Mouse (Mus musculus) bone marrow macrophage, adult 2 months (primary cell): ENCODE measurements around the gene Creb5.

Source experiments
- CTCF ChIP-seq: IDR thresholded peaks from 2 replicates; pipeline ENCODE4 v1.5.1; 2012; ENCODE audit warnings: low read depth, mild to moderate bottlenecking, low read length, moderate library complexity
- POLR2A ChIP-seq: IDR thresholded peaks from 2 replicates; pipeline ENCODE4 v1.6.1; 2012; ENCODE audit warnings: mild to moderate bottlenecking, low read depth, low read length, borderline replicate concordance

DNA sequence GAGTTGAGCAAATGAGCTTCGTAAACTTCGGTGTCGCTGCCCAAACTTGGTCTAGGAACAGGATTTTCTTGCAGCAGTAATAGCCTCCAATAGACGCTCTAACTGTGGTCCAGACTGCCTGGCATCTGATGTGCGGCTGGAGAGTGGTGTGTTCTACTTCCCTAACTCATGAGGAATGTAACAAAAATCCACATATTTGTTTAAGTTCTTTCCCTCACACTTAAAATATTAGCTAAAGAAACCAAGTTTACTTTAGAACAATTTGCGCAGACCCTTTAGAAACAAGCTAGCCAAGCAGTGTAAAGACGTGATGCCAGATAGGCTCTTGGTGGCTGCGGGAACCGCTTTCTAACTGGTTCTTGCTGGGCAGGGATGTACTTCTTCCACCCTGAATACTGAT is 428.9 kb downstream of the Creb5 start:
- TF ChIP-seq CTCF (no peak), POLR2A (no peak)
